Mouse (Mus musculus) olfactory bulb, adult 2 months (tissue): ENCODE measurements around the gene Gm13283.

Experiments
- CTCF ChIP-seq: fragments of 200-500 bp; IDR thresholded peaks from 2 replicates; pipeline ENCODE4 v1.5.1; 2012; ENCODE audit warnings: low read depth, mild to moderate bottlenecking, low read length, moderate library complexity; ENCODE audit not compliant: insufficient read depth
- POLR2A ChIP-seq: fragments of 200-500 bp; IDR thresholded peaks from 2 replicates; pipeline ENCODE4 v1.6.1; 2012; ENCODE audit warnings: mild to moderate bottlenecking, low read depth, low read length, moderate library complexity; ENCODE audit not compliant: insufficient read depth

GRCm38 (mm10) chr4:88723497-88724090 lies 36.3 kb upstream of the Gm13283 start:
- no peak for TF ChIP-seq CTCF
- TF ChIP-seq POLR2A: no peak
